Mouse (Mus musculus) intestine, embryonic 14.5 days (tissue): ENCODE data around the gene Fam172a. TPM values are rescaled to one million over a fixed set of nuclear protein-coding genes. Genes with fewer than 3 reads are reported as not detected.
"Not testable (repeated sequence)": the region's sequence is repeated elsewhere in the genome, so short reads cannot be mapped to it uniquely, and the experiment has no call there.

ENCODE experiments used
- ATAC-seq: fragments of 200-750 bp; cut with Nextera tagmentation; replicated peaks from 2 replicates; pipeline ENCODE4 v1.8.0; 2017; ENCODE audit warnings: low read depth, moderate number of reproducible peaks, moderate TSS enrichment, moderate library complexity; ENCODE audit not compliant: low FRiP score, low TSS enrichment
- DNase-seq: peaks from one replicate; pipeline ENCODE4 v3.0.0-alpha.2; 2018; ENCODE audit warnings: low spot score
- H3K27ac ChIP-seq: fragments of 300-500 bp; sonication (generic); 2 replicates; pipeline ENCODE4 v1.5.1; 2014; ENCODE audit warnings: low read depth, mild to moderate bottlenecking, control low read depth
- H3K27me3 ChIP-seq: fragments of 300-500 bp; sonication (generic); replicated peaks from 2 replicates; pipeline ENCODE4 v1.6.1; 2014; ENCODE audit warnings: low read length, control low read depth; ENCODE audit not compliant: control insufficient read depth, insufficient read depth
- H3K36me3 ChIP-seq: fragments of 300-500 bp; sonication (generic); 2 replicates; pipeline ENCODE4 v1.6.1; 2014; ENCODE audit warnings: low read length, control low read depth; ENCODE audit not compliant: control insufficient read depth, insufficient read depth
- H3K4me1 ChIP-seq: fragments of 300-500 bp; sonication (generic); replicated peaks from 2 replicates; pipeline ENCODE4 v1.6.1; 2014; ENCODE audit warnings: low read length, control low read depth, mixed read lengths; ENCODE audit not compliant: control insufficient read depth, insufficient read depth
- H3K4me2 ChIP-seq: fragments of 300-500 bp; sonication (generic); 2 replicates; pipeline ENCODE4 v1.6.1; 2014; ENCODE audit warnings: low read length
- H3K4me3 ChIP-seq: fragments of 300-500 bp; sonication (generic); 2 replicates; pipeline ENCODE4 v1.5.1; 2014; ENCODE audit warnings: low read depth, low read length, control low read depth, mixed read lengths
- H3K9ac ChIP-seq: fragments of 300-500 bp; sonication (generic); 2 replicates; pipeline ENCODE4 v1.6.1; 2014; ENCODE audit warnings: mild to moderate bottlenecking, low read length
- H3K9me3 ChIP-seq: fragments of 300-500 bp; sonication (generic); 2 replicates; pipeline ENCODE4 v1.6.1; 2016; ENCODE audit warnings: low read length, control low read depth; ENCODE audit not compliant: control insufficient read depth
- WGBS: fragments of 180-500 bp; shearing (Covaris S2); extraction: QIAGEN DNeasy Blood & Tissue Kit; methylation state at CpG from one replicate; pipeline ENCODE4 v1.1.7; 2014; 5-methylcytosine and 5-hydroxymethylcytosine counted together
- polyA plus RNA-seq: library from polyadenylated mRNA; unstranded; fragments of >200 nt; fragmentation: Nextera tagmentation; extraction: Ambion mirVana; gene quantifications from 2 replicates; pipeline ENCODE4 v1.2.1, GENCODE M21; 2014

The Fam172a gene
- 23.3 and 27.1 TPM in 2 replicates for polyA plus RNA-seq

- DNase-seq, H3K27ac ChIP-seq, H3K27me3 ChIP-seq, H3K4me2 ChIP-seq, H3K36me3 ChIP-seq, H3K4me3 ChIP-seq, ATAC-seq, H3K9me3 ChIP-seq, H3K9ac ChIP-seq, H3K4me1 ChIP-seq: not testable (repeated sequence)
- no CpG with 5 or more reads among the region's 6 CpGs for WGBS
These were observed at the start of gene Fam172a for GRCm38 (mm10) chr13:77701733-77702132. Gene Fam172a (plus strand): TSS chr13:77702033.

- ATAC-seq (no peak), DNase-seq (no peak)
- Histone ChIP-seq H3K27me3 (no peaks in the 10 kb centered on the region), H3K4me1 (no peaks in the 10 kb centered on the region), H3K9me3 (no peaks in the 10 kb centered on the region), H3K27ac (no peak overlapping the region), H3K36me3 (no peaks in the 10 kb centered on the region), H3K4me2 (no peak overlapping the region), H3K4me3 (no peak overlapping the region), H3K9ac (no peak overlapping the region)
- 24% methylated on average over 2 of the region's 2 CpGs for WGBS
These were observed 13.2 kb upstream of the Fam172a start for GRCm38 (mm10) chr13:77688651-77689050.

GRCm38 (mm10) chr13:77708514-77709013 is 6.7 kb downstream of the Fam172a start:
- no peaks in the 10 kb centered on the region for H3K27me3 ChIP-seq
- H3K27ac ChIP-seq: no peak overlapping the region
- peaks cover 7% of the 10 kb centered on the region for H3K4me1 ChIP-seq
- peak overlapping the region; percentile 77 for H3K4me2 ChIP-seq
- WGBS: under 1% methylated on average over 35 of the region's 35 CpGs
- peak overlapping the region; percentile 91 for H3K4me3 ChIP-seq
- H3K9me3 ChIP-seq: no peaks in the 10 kb centered on the region
- DNase-seq (peak; percentile 97), ATAC-seq (peak; percentile 96)
- H3K9ac ChIP-seq: peak overlapping the region; percentile 66
- H3K36me3 ChIP-seq: no peaks in the 10 kb centered on the region

- DNase-seq: no peak
- no peaks in the 10 kb centered on the region for H3K4me1 ChIP-seq
- H3K27ac ChIP-seq: no peak overlapping the region
- no peak overlapping the region for H3K9ac ChIP-seq
- WGBS: 91% methylated on average over 2 of the region's 2 CpGs
- H3K36me3 ChIP-seq: no peaks in the 10 kb centered on the region
- no peak for ATAC-seq
- no peak overlapping the region for H3K4me3 ChIP-seq
- no peaks in the 10 kb centered on the region for H3K27me3 ChIP-seq
- H3K4me2 ChIP-seq: no peak overlapping the region
- H3K9me3 ChIP-seq: no peaks in the 10 kb centered on the region
These were observed 15.7 kb downstream of the Fam172a start for GRCm38 (mm10) chr13:77717499-77717898.

- no peak overlapping the region for H3K4me2 ChIP-seq
- H3K4me3 ChIP-seq: no peak overlapping the region
- no peak for DNase-seq
- no peak overlapping the region for H3K27ac ChIP-seq
- ATAC-seq: no peak
- no peaks in the 10 kb centered on the region for H3K36me3 ChIP-seq
- H3K27me3 ChIP-seq: no peaks in the 10 kb centered on the region
- no peak overlapping the region for H3K9ac ChIP-seq
- no peaks in the 10 kb centered on the region for H3K4me1 ChIP-seq
- H3K9me3 ChIP-seq: no peaks in the 10 kb centered on the region
These were observed 41.0 kb downstream of the Fam172a start for GRCm38 (mm10) chr13:77742822-77743221.

- no peak for DNase-seq
- WGBS: 65% methylated on average over 2 of the region's 2 CpGs
- no peak for ATAC-seq
These were observed 75.8 kb downstream of the Fam172a start for GRCm38 (mm10) chr13:77777606-77778005.

GRCm38 (mm10) chr13:77807341-77807740 is 105.5 kb downstream of the Fam172a start:
- not testable (repeated sequence) for H3K27ac ChIP-seq, H3K4me2 ChIP-seq, H3K27me3 ChIP-seq, H3K9ac ChIP-seq, H3K36me3 ChIP-seq, H3K9me3 ChIP-seq, DNase-seq, H3K4me3 ChIP-seq, ATAC-seq, H3K4me1 ChIP-seq
- 92% methylated on average over 2 of the region's 2 CpGs for WGBS

More at GRCm38 (mm10) chr13:77777606-77778005, 75.8 kb downstream of the Fam172a start:
- no peaks in the 10 kb centered on the region for H3K36me3 ChIP-seq
- no peaks in the 10 kb centered on the region for H3K4me1 ChIP-seq
- no peak overlapping the region for H3K4me3 ChIP-seq
- no peak overlapping the region for H3K27ac ChIP-seq
- no peaks in the 10 kb centered on the region for H3K27me3 ChIP-seq
- H3K9ac ChIP-seq: no peak overlapping the region
- no peak overlapping the region for H3K4me2 ChIP-seq
- H3K9me3 ChIP-seq: no peaks in the 10 kb centered on the region

GRCm38 (mm10) chr13:77810449-77810848 is 108.6 kb downstream of the Fam172a start:
- Histone ChIP-seq H3K36me3 (no peaks in the 10 kb centered on the region), H3K27ac (no peak overlapping the region), H3K4me2 (no peak overlapping the region), H3K4me3 (no peak overlapping the region), H3K27me3 (no peaks in the 10 kb centered on the region), H3K4me1 (no peaks in the 10 kb centered on the region), H3K9ac (no peak overlapping the region), H3K9me3 (peaks cover 4% of the 10 kb centered on the region; the same call in 1 of the 2 replicates)
- DNase-seq (no peak), ATAC-seq (no peak)
- 88% methylated on average over 1 of the region's 1 CpGs for WGBS

GRCm38 (mm10) chr13:77826138-77826537 is 124.3 kb downstream of the Fam172a start:
- Histone ChIP-seq H3K36me3 (no peaks in the 10 kb centered on the region), H3K27me3 (no peaks in the 10 kb centered on the region), H3K4me1 (no peaks in the 10 kb centered on the region), H3K27ac (no peak overlapping the region), H3K4me2 (no peak overlapping the region), H3K4me3 (no peak overlapping the region), H3K9me3 (no peaks in the 10 kb centered on the region), H3K9ac (no peak overlapping the region)
- WGBS: 85% methylated on average over 4 of the region's 4 CpGs
- DNase-seq (no peak), ATAC-seq (no peak)
